Mouse (Mus musculus) Patski (cell line): ENCODE data around the gene Herpud1. TPM values are rescaled to one million over a fixed set of nuclear protein-coding genes. Genes with fewer than 3 reads are reported as not detected.

Experiments
- ATAC-seq: fragments of 100-300 bp; one replicate; pipeline ENCODE4 v1.8.0; 2021
- CTCF ChIA-PET: fragments of 350-600 bp; sonication (Branson Sonifier 250); formaldehyde crosslinking; loops from one replicate; lab custom pipeline; 2022; ENCODE audit warnings: inconsistent platforms; lab: Charles Lee
- POLR2A ChIA-PET: fragments of 350-600 bp; sonication (Branson Sonifier 250); formaldehyde crosslinking; loops from one replicate; lab custom pipeline; 2022; ENCODE audit warnings: antibody characterized with exemption, inconsistent platforms; lab: Charles Lee
- DNase-seq: peaks from one replicate; pipeline ENCODE4 v3.0.0-alpha.2; 2011; ENCODE audit warnings: low read depth, low spot score
- H3K27me3 ChIP-seq: fragments of 371-371 bp; one replicate; pipeline ENCODE4 v1.5.1; 2021
- CTCF ChIP-seq: fragments of 100-300 bp; IDR thresholded peaks from one replicate; pipeline ENCODE4 v1.5.1; 2021
- in situ Hi-C: fragments of 300-500 bp; cut with MboI; formaldehyde crosslinking; loops from 3 replicates; pipeline ENCODE4 v1.11.1; 2018; ENCODE audit warnings: low pct_unique_long_range_greater_than_20kb, mixed read lengths
- polyA plus RNA-seq: library from polyadenylated mRNA; unstranded; gene quantifications from one replicate; pipeline ENCODE4 v1.2.3, GENCODE M21; 2021

Gene Herpud1
- polyA plus RNA-seq, 1 experiment from 2014 or later: 77.7 TPM

GRCm38 (mm10) chr8:94372955-94373599, 13.2 kb upstream of the Herpud1 start:
- in situ Hi-C loops: no loop called here
- ATAC-seq (no peak), DNase-seq (no peak)
- H3K27me3 ChIP-seq: peaks cover under 1% of the 10 kb centered on the region
- CTCF ChIA-PET: interaction anchor here (0.9 kb wide), 1 partner anchor 125 kb away, joined by 3 read pairs; no protein-coding TSS in a partner anchor
- POLR2A ChIA-PET: interaction anchor here (1.0 kb wide), 1 partner anchor 12 kb away, joined by 3 read pairs; no protein-coding TSS in a partner anchor
- no peak for TF ChIP-seq CTCF

- ATAC-seq: no peak
- DNase-seq: no peak
- ChIA-PET POLR2A (no interaction called here), CTCF (interaction anchor here (1.5 kb wide), 1 partner anchor 14 kb away, joined by 4 read pairs; no protein-coding TSS in a partner anchor)
- in situ Hi-C loops: no loop called here
- TF ChIP-seq CTCF: no peak
- H3K27me3 ChIP-seq: no peaks in the 10 kb centered on the region
Measured at GRCm38 (mm10) chr8:94375551-94375991, 10.7 kb upstream of the Herpud1 start.

GRCm38 (mm10) chr8:94376176-94376575, 10.1 kb upstream of the Herpud1 start:
- POLR2A ChIA-PET: interaction anchor here (0.7 kb wide), 1 partner anchor 310 kb away, joined by 3 read pairs; no protein-coding TSS in a partner anchor
- no peak for TF ChIP-seq CTCF
- H3K27me3 ChIP-seq: no peaks in the 10 kb centered on the region
- DNase-seq: no peak
- in situ Hi-C loops: no loop called here
- CTCF ChIA-PET: interaction anchor here (1.5 kb wide), 1 partner anchor 14 kb away, joined by 4 read pairs; no protein-coding TSS in a partner anchor
- no peak for ATAC-seq

- TF ChIP-seq CTCF: no peak
- POLR2A ChIA-PET: interaction anchor here (0.7 to 1.0 kb wide), 2 partner anchors 11 to 310 kb away, joined by 3 read pairs; no protein-coding TSS in a partner anchor
- CTCF ChIA-PET: interaction anchor here (1.5 kb wide), 1 partner anchor 15 kb away, joined by 4 read pairs; no protein-coding TSS in a partner anchor
- no peak for ATAC-seq
- in situ Hi-C loops: no loop called here
- no peaks in the 10 kb centered on the region for H3K27me3 ChIP-seq
- no peak for DNase-seq
Measured at GRCm38 (mm10) chr8:94376580-94376979, 9.7 kb upstream of the Herpud1 start.

GRCm38 (mm10) chr8:94377031-94377430, 9.2 kb upstream of the Herpud1 start:
- no peaks in the 10 kb centered on the region for H3K27me3 ChIP-seq
- POLR2A ChIA-PET: interaction anchor here (0.7 to 1.0 kb wide), 2 partner anchors 10 to 310 kb away, joined by 3 read pairs; no protein-coding TSS in a partner anchor
- no peak for DNase-seq
- in situ Hi-C loops: no loop called here
- no peak for TF ChIP-seq CTCF
- no peak for ATAC-seq
- CTCF ChIA-PET: interaction anchor here (1.5 kb wide), 1 partner anchor 15 kb away, joined by 4 read pairs; no protein-coding TSS in a partner anchor

- TF ChIP-seq CTCF: no peak
- DNase-seq (peak; percentile 88), ATAC-seq (peak; percentile 91)
- in situ Hi-C loops: no loop called here
- ChIA-PET POLR2A (no interaction called here), CTCF (no interaction called here)
- H3K27me3 ChIP-seq: no peaks in the 10 kb centered on the region
Measured at GRCm38 (mm10) chr8:94377714-94378205, 8.5 kb upstream of the Herpud1 start.

GRCm38 (mm10) chr8:94378763-94379415, 7.3 kb upstream of the Herpud1 start:
- no peak for ATAC-seq
- POLR2A ChIA-PET: no interaction called here

GRCm38 (mm10) chr8:94379686-94380085, 6.6 kb upstream of the Herpud1 start:
- in situ Hi-C loops: no loop called here
- H3K27me3 ChIP-seq: no peaks in the 10 kb centered on the region
- ATAC-seq (no peak), DNase-seq (no peak)
- TF ChIP-seq CTCF: no peak
- CTCF ChIA-PET: no interaction called here
- POLR2A ChIA-PET: no interaction called here

More at GRCm38 (mm10) chr8:94378763-94379415, 7.3 kb upstream of the Herpud1 start:
- TF ChIP-seq CTCF: no peak
- H3K27me3 ChIP-seq: no peaks in the 10 kb centered on the region
- CTCF ChIA-PET: no interaction called here
- no peak for DNase-seq
- in situ Hi-C loops: no loop called here

GRCm38 (mm10) chr8:94384166-94384565, 2.1 kb upstream of the Herpud1 start:
- ATAC-seq: no peak
- ChIA-PET CTCF (interaction anchor here (2.0 kb wide), 1 partner anchor 10 kb away, joined by 4 read pairs; no protein-coding TSS in a partner anchor), POLR2A (no interaction called here)
- no peak for DNase-seq
- in situ Hi-C loops: no loop called here
- TF ChIP-seq CTCF: no peak
- H3K27me3 ChIP-seq: no peaks in the 10 kb centered on the region

GRCm38 (mm10) chr8:94385506-94386213, 578 bp upstream of the Herpud1 start:
- ChIA-PET POLR2A (interaction anchor here (0.6 to 1.5 kb wide), 3 partner anchors 13 to 93 kb away, joined by 3 read pairs; no protein-coding TSS in a partner anchor), CTCF (no interaction called here)
- in situ Hi-C loops: no loop called here
- ATAC-seq (no peak), DNase-seq (no peak)
- no peak for TF ChIP-seq CTCF
- no peaks in the 10 kb centered on the region for H3K27me3 ChIP-seq
